Mouse (Mus musculus) CH12.LX (cell line): Measurements from ENCODE around the gene Cracr2a.

Experiments
- CTCF ChIP-seq, 2 experiments: IDR thresholded peaks in 1 of 2; conservative IDR thresholded peaks in 1 of 2; 2 replicates each; pipeline ENCODE4 v1.5.1; 2011 to 2012; ENCODE audit warnings: low read depth in 2 of 2, low read length in 2 of 2, improper control_type of control experiment in 1 of 2, inconsistent platforms in 1 of 2, mild to moderate bottlenecking in 1 of 2, moderate library complexity in 1 of 2
- EP300 ChIP-seq: IDR thresholded peaks from 2 replicates; pipeline ENCODE4 v1.6.1; 2011; ENCODE audit warnings: low read length, improper control_type of control experiment
- ETS1 ChIP-seq: conservative IDR thresholded peaks from 2 replicates; pipeline ENCODE4 v1.6.1; 2012; ENCODE audit warnings: low read depth, mild to moderate bottlenecking, inconsistent platforms, low read length, improper control_type of control experiment, moderate library complexity
- KAT2A ChIP-seq: IDR thresholded peaks from 2 replicates; pipeline ENCODE4 v1.6.1; 2012; ENCODE audit warnings: low read length, improper control_type of control experiment, inconsistent platforms; ENCODE audit not compliant: insufficient replicate concordance
- MAFK ChIP-seq: IDR thresholded peaks from 2 replicates; pipeline ENCODE4 v1.6.1; 2011; ENCODE audit warnings: low read length, improper control_type of control experiment; ENCODE audit not compliant: insufficient replicate concordance
- MEF2A ChIP-seq: IDR thresholded peaks from 2 replicates; pipeline ENCODE4 v1.6.1; 2014; ENCODE audit warnings: low read depth, mild to moderate bottlenecking, inconsistent platforms, low read length, improper control_type of control experiment, borderline replicate concordance
- MYC ChIP-seq: IDR thresholded peaks from 2 replicates; pipeline ENCODE4 v1.6.1; 2011; ENCODE audit warnings: low read depth, mild to moderate bottlenecking, improper control_type of control experiment, low read length
- POLR2A ChIP-seq: IDR thresholded peaks from 2 replicates; pipeline ENCODE4 v1.6.1; 2011; ENCODE audit warnings: low read depth, mild to moderate bottlenecking, improper control_type of control experiment, low read length
- POLR2AphosphoS2 ChIP-seq: IDR thresholded peaks from 2 replicates; pipeline ENCODE4 v1.6.1; 2011; ENCODE audit warnings: low read depth, low read length, improper control_type of control experiment
- SMC3 ChIP-seq: IDR thresholded peaks from 2 replicates; pipeline ENCODE4 v1.6.1; 2011; ENCODE audit warnings: low read depth, low read length, improper control_type of control experiment
- TBP ChIP-seq: conservative IDR thresholded peaks from 2 replicates; pipeline ENCODE4 v1.6.1; 2011; ENCODE audit warnings: low read depth, low read length, improper control_type of control experiment
- ZNF384 ChIP-seq: IDR thresholded peaks from 2 replicates; pipeline ENCODE4 v1.6.1; 2012; ENCODE audit warnings: low read depth, low read length, improper control_type of control experiment, inconsistent platforms

- no peak for TF ChIP-seq ETS1
- no peak for TF ChIP-seq POLR2AphosphoS2
- TF ChIP-seq TBP = no peak
- TF ChIP-seq SMC3 = no peak
- TF ChIP-seq MEF2A = no peak
- TF ChIP-seq POLR2A = no peak
- TF ChIP-seq MYC = no peak
- no peak for TF ChIP-seq MAFK
- TF ChIP-seq CTCF (conservative IDR thresholded peaks at IDR 0.05 in 1 of 2, IDR thresholded peaks at IDR 0.05 in 1 of 2; ENCODE audit: low read depth in 2 of 2, low read length in 2 of 2) = no peak
- no peak for TF ChIP-seq EP300
- TF ChIP-seq ZNF384 = no peak
- TF ChIP-seq KAT2A = no peak
Measured at GRCm38 (mm10) chr6:127692298-127692697, 131.2 kb downstream of the Cracr2a start.
